Mouse (Mus musculus): Measurements from ENCODE around the gene Smyd5.
"Not testable (repeated sequence)": the region's sequence is repeated elsewhere in the genome, so short reads cannot be mapped to it uniquely, and the experiment has no call there.

Smyd5 gene

DNA sequence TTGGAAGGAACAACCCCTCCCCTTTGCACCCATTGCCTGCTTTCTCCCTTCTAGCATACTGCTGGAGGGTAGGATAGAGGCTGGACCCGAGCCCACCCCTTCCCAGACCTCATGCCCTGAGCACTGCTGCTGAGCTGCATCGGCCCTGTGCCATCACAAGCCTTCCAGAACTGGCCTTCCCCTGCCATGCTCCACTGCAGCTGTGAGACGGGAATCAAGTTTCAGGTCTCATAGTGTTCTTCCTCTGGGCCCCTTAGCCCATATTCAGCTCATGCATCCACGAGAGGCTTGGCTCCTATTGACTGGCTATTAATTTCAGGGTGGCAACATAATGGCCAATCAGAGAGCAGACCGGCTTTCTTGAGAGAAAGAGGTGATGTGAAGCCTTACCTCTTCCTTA lies 13.5 kb downstream of the Smyd5 start:
- DNase-seq (ENCODE audit: low read depth in 2 of 2, low spot score in 2 of 2): no peak

DNA sequence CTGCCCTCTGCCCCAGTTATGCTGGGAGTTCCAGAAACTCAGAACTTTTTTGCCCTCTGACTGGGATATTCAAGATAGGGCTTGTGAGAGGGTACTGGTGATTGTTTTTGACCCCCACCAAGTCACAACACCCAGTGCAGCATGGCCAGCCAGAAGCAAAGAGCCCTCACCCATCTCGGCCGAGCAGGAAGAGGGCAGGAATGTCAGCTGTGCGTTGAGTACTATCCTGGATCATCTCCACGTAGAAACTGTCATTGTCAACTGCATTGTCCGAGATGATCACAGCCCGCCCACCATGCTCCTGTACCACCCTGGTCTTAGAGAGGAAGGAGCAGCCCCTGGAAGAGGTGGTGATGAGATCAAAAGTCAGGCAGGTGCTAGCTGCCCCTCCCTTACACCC lies 15.6 kb downstream of the Smyd5 start:
- DNase-seq (ENCODE audit: low read depth in 2 of 2, low spot score in 2 of 2): no peak

DNA sequence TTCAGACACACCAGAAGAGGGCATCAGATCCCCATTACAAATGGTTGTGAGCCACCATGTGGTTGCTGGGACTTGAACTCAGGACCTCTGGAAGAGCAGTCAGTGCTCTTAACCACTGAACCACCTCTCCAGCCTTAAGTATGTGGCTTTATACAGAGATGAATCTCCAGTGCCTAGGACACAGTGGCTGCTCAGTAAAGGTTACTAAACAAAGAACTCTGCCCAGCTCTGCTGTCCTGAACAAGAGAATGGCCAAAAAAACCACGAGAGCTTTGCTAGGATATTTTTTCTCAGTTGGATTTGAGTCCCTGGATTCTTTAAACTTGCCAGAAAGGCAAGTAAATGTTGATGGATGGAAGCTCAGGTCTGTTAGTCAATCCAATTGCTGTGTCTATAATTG lies 18.4 kb downstream of the Smyd5 start:
- not testable (repeated sequence) for DNase-seq (ENCODE audit: low read depth in 2 of 2, low spot score in 2 of 2)

DNA sequence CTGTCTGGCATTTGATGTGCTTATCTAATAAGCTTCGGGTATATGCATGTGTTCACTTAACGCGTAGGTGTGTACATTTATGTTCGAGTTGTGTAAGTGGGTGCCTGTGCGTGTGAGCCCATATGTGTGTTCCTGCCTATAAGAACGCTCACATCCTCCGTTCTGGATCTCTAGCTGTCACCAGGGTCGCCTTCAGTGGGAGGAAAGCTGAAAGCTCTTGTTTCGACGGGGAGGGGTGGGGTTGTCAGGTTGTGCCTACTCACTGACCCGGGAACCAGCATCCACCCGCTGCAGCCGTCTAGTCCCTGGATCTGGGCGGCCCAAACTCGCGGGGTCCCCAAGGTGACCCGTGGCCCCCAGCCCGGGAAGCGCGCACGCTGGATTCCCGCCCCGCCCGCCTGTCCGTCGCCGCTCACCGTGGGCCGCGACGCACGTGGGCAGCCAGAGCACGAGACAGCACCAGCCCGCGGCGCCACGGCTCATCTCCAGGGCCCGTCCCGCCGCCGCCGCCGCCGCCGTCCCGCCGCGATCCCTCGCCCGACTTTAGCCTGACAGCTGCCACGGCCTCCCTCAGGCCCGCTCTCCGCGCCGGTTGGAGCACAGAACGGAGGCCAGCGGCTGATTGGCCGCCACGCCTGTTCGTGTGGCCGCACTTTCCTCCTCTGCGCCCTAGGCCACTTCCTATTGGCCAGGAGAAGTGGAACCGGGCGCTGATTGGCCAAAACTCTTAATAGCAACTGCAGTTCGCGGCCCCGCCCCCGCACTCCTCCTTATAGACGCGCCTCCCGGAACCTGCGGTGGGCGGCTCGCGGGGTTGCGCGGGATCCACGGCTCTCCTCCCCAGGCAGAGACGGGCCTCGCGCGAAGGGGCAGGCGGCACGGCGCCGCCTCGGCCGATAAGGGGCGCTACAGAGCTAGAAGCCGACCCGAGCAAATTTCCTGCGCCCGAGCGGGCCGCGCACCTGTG lies 19.2 kb downstream of the Smyd5 start, which contains the start of gene Cct7:
Cct7 (plus strand) TSS at position 818 of the 967 bp plus-strand sequence.
- peak; percentile 96 for DNase-seq (ENCODE audit: low read depth in 2 of 2, low spot score in 2 of 2)

DNA sequence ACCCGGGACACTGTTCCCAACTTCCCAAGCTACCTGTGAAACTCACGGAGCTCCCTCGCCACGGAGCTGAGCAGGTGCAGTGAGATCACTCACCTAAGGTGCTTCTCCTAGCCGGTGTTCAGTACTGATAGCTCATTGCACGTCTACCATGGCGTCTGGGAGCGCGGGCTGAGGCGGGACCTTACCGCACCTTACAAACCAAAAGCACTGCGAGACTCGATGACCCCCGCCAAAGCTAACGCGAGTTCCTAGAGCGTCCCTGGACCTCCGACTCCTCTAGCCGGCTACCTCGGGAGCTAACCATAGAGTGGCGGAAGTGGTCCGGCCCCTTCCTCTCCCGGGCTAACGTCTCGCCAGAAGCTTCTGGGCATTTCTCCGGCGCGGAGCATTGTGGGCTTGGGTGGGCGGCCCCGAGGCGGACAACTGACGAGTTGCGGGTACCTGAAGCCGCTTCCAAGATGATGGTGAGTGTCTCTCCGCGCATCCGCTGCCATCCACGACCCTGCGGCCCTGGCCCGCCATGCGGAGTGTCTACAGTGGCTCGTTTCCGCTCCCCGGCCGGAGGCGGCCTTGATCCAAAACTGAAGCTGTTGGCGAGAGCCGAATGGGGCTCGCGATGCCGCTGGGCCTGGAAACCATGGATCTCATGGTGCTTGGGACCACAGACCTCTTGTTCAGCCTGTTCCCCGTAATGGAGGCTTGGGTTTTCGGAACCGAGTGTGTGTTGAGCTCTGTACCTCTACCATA lies 20.0 kb downstream of the Smyd5 start, which contains the start of gene Pradc1:
Pradc1 (minus strand) TSS at position 307 of the 747 bp plus-strand sequence.
- DNase-seq (ENCODE audit: low read depth in 2 of 2, low spot score in 2 of 2): peak; percentile 92 to 97

DNA sequence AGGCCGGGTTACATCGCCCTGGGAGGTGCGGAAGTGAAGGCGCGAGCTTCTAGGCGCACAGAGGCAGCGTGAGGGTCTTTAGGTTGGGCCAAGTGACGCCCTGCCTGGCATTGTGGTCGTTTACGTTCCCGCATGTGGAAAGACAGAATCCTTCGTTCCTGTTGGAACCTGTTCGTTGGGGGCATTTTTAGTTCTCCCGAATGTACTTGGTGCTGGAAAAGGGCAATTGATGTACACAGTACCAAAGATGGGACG lies 20.5 kb downstream of the Smyd5 start:
- no peak for DNase-seq (ENCODE audit: low read depth in 2 of 2, low spot score in 2 of 2)

DNA sequence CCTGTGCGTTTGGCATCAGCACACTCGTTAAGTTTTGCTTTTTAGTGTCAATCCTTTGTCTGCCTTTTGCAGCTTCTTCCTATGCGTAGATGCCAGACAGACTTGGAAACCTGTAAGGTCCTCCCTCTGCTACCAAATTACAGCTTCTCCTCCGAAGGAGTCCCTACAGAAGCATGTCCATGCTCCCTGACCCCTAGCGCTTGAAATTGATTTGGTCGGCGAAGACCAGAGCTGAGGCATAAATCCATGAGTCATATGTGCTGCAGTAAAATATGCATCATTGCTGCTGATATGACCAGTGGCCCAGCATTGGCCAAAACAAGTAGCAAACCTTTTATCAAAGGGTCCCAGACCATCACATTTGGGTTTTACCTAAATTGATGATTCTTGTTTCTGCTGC lies 21.0 kb downstream of the Smyd5 start:
- no peak for DNase-seq (ENCODE audit: low read depth in 2 of 2, low spot score in 2 of 2)

DNA sequence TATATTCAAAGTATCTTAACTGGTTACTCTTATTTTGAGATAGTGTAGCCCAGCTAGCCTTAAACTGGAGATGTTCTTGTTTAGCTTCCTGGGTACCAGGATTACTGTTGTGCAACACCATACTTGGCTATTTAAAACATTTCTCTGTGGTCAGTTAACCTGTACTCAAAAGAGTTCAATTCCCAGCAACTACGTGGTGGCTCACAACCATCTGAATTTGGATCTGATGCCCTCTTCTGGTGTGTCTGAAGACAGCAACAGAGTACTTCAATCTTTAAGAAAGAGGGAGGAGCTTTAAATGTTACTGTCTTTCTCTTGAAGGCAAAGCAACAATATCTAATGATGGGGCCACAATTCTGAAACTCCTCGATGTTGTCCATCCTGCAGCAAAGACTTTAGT lies 27.8 kb downstream of the Smyd5 start:
- no peak for DNase-seq (ENCODE audit: low read depth in 2 of 2, low spot score in 2 of 2)

DNA sequence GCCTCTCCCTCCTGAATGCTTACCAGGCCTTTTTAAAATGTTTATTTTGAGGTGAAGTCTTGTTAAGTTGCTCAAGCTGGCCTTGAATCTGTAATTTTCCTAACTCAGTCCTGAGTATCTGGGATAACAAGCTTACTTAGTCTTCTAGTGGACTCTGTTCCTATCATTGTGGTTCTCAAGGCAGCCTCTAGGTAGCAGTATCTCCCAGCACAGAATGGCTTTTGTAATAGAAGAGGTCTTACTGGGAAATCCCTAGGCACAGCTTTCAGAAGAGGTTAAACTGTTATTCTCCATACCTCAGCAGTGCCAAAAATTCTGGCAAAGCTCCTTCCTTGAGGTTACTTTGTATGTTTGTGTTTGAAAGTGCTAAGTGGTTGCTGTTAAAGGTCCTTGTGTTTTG lies 33.6 kb downstream of the Smyd5 start:
- no peak for DNase-seq (ENCODE audit: low read depth in 2 of 2, low spot score in 2 of 2)

DNA sequence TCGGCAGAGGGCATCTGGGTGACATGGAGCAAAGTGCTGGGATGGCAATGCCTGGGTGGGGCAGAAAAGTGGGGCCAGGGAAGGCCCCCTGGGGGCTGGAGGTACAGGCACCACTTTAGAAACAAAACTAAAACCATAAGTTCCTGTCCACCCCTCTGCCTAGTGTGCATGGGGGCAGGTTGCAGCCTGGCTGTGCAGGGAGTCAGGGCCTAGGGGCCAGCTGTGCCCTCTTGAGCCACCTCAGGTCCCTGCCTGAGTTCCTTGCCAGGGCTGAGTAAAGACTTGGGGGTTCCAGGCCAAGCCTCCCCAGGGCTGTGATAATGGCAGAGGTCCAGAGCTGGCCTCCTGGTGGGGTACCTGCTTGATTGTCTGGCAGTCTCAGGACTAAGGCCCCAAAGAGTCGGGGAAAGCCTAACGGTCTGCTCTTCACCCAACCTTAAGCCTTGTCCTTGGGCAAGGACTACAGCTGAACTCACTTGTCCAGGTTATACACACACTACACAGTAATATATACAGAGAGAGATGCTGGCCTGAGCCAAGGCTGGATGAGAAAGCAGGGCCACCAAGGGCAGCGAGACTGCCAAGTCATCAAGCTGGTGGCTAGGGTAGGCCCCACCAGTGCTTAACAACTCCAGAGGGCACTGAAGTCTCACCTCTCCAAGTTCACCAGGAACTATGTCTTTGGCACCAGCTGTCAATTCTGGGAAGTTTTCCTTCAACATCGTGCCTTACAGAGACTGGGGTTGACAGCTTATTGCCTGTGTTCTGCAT lies 38.1 kb downstream of the Smyd5 start:
- DNase-seq (ENCODE audit: low read depth in 2 of 2, low spot score in 2 of 2): no peak

DNA sequence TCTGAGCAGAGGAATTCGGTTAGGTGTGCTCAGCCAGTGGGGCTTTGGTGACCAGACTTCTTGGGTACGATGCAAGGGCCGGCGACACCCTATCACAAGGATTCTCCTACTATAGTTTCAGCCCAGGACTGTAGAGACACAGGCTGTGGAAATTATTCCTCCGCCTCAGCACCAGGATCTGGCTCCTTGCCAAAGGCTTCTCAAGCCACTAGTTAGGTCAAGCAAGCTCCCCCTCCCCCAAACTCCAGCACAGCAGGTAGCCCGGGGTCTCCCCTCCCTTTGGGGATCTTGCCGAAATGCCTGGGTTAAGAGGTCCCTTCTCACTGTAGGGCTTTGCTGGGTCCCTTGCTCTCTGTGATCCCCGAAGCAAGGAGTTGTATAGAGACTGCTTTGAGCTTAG lies 40.2 kb downstream of the Smyd5 start:
- DNase-seq (ENCODE audit: low read depth in 2 of 2, low spot score in 2 of 2): no peak

DNA sequence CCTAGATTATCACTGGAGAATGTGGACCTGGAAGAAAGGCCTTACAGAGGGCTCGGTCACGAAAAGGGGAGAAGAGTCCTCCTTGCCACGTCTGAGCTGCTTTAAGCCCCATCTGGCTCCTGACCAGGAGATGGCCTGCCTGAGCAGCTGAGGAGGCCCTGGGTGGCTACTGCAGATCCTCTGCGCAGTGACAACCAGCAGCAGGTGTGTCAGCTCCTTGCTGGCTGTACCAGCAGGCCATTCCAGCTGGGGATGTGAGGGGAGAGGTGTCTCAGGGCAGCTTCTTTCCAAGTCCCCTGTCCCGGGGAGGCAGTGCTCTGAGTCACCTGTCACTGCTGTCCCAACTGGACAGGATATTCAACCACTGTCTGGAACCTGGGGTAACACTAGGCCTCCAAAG lies 40.8 kb downstream of the Smyd5 start:
- no peak for DNase-seq (ENCODE audit: low read depth in 2 of 2, low spot score in 2 of 2)

DNA sequence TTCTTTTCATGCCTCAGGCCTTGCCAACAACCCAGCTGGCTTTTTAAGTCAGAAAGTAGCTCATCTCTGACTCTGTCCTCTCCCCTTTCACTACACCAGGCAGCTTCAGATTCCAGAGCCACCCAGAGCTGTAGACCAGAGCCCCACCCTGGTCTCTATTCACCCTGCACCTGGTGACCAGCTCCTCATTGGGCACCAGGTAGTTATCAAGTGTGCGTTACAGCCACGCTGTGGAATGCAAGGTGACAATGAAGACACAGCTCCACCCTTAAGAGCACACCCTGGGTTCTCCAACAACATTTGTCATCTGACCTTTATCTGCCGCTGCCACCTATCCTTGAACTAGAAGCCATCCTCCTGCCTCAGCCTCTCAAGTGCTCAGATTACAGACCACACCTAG lies 43.8 kb downstream of the Smyd5 start:
- DNase-seq (ENCODE audit: low read depth in 2 of 2, low spot score in 2 of 2): no peak

DNA sequence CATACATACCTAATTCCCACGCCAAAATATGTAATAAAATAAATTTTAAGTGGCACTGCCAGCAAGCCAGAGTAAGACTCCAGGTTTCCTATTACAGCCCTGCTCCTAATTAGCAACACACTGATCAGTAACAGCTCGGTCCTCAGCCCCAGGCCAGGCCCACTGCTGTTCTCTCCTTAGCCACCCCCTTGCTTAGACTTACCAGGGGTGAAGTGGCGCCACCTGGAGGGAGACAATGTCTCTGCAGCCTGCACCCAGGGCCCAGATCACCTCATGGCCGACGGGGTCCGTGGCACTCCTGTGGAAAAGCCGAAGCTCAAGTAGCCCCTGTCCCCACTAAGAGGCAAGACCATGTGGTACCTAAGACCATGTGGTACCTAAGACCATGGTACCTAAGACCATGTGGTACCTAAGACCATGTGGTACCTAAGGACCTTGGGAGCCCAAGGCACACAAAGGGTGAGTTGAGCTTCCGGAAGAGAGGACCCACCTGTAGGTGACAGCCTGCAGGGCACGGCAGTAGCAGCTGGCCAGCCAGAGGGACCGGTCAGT lies 45.7 kb downstream of the Smyd5 start:
- peak; percentile 18 to 34 for DNase-seq (ENCODE audit: low read depth in 2 of 2, low spot score in 2 of 2)

DNA sequence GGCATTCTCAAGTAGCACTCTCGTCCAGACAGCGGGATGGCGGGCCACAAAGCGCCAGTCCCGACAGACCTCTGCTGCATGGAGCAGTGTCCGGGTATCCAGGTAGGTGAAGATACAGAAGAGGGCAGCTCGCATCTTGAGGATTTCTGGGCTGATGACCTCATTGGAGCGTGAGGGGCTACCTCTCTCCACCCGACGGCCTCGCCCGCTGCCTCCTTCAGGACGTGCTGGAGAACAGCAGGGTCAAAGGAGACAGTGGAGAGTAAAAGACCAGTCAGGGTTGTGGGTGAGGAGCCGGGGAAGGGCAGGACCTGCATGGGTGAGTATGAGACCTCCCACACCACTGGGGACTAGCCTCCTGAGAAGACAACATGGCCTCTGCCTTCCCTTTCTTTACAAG lies 46.6 kb downstream of the Smyd5 start:
- no peak for DNase-seq (ENCODE audit: low read depth in 2 of 2, low spot score in 2 of 2)

DNA sequence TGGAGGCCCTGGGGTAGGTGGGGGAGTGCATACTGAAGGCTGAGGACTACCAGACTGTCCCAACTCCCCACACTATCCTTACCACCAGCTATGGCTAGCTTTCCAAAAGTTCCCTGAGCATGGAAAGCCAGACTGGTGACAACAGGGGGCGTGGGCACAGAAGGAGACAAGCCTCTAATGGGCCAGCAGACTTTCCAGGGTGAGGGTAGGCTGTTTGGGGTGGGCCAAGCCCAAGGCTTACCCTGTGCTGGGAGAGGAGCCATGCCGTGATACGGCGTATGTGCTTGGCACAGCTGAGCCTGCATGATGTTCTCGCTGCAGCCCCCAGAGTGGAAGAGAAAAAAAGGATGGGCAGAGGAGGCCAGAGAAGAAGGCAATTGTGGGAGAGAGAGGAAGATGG lies 48.2 kb downstream of the Smyd5 start:
- no peak for DNase-seq (ENCODE audit: low read depth in 2 of 2, low spot score in 2 of 2)

DNA sequence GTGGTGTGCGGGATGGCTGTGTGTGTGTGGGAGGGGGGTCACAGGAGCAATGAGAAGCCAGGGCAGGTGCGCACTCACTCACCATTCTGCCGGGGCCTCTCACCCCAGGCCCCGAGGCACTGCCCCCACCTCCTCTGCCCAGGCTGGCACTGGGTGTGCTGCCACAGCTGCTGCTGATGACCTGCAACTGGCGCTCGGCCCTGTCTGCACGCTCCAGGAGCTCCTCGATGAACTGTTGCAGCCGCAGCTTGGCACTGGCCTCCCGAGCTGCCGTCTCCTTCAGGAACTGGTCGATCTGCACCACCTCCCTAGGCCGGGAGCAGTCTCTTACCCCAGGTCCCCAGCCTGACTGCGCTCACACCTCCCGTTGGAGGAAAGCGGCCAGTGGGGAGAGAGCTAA lies 48.9 kb downstream of the Smyd5 start:
- DNase-seq (ENCODE audit: low read depth in 2 of 2, low spot score in 2 of 2): no peak

DNA sequence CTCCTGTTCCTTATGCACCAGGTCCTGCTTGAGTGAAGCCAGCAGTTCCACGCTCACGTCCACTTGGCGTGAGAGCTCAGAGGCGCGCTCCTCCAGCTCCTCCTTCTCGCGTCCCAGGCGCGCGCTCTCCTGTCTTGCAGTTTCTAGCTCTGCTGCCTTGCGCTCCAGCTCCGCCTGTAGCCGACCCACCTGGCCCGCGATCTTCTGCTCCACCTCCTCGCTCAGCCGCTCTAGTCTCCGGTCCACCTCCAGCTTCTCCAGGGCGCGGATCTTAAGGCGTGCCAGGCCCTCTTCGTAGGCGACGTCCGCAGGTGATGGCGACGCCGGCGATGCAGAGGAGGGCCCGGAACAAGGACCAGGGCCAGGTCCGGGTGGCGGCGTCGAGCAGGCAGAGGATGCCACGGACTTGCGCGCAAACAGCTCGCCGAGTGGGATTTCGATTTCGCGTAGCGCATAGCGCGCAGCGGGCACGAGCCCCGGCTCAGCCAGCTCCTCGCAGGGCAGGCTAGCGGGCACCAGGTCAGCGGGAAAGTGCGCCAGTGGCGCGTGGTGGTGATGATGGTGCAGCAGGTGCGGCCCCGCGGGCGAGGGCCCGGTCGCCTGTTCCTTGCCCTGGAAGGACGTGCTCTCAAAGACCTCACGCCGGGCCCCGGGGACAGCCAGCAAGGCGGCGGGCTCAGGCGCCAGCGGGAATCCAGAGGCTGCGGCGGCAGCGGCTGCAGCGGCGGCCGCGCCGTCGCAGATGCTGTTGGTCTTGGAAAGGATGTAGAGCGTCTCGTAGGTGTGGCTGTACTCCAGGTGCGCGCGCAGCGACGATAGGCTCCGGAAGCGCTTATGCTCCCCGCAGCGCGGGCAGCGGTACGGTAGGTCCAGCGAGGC lies 52.3 kb downstream of the Smyd5 start:
- no peak for DNase-seq (ENCODE audit: low read depth in 2 of 2, low spot score in 2 of 2)

DNA sequence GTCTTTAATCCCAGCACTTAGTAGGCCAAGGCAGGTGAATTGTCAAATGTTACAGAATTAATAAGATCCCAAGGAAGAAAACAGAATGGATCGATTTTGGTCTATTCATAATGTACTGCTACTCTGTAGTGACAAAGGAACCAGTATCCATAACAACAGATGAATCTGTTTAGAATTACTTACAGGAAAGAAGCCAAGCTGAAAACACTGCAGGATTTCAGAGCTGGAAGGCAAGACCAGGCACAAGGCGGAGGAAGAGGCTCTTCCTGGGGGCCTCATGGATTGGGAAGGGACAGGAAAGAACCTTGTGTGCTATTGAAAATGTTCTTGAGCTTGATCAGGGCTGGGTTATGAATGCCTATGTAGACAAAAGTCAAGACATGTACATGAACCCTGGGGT lies 53.9 kb downstream of the Smyd5 start:
- no peak for DNase-seq (ENCODE audit: low read depth in 2 of 2, low spot score in 2 of 2)

DNA sequence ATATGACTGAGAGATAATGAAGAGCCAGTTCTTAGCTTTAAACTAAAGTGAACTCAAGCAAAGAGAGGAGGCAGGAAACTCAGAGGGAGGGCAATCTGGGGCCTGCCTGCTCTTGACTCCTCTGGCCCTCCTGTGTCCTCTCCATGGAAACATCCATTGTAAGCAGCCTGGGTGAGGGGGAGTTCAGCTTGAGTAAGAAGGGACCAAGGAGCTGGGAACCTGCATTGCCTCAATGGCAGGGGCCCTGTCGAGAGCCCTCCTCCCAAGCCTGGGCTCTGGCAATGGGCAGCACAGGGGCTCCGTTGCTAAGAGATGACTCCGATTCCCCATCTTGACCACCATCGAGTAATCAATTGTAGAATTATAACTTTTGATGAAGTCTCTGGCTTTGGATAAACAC lies 56.7 kb downstream of the Smyd5 start:
- no peak for DNase-seq (ENCODE audit: low read depth in 2 of 2, low spot score in 2 of 2)

Measured in CD8-positive naive resting alpha-beta T cell, adult 2 months (primary cell).